Mouse (Mus musculus) monocyte, adult 2 months (primary cell): ENCODE data around the gene Mfap1b.
"Not testable (repeated sequence)": the region's sequence is repeated elsewhere in the genome, so short reads cannot be mapped to it uniquely, and the experiment has no call there.

Source experiments
- DNase-seq, 2 experiments: peaks; one replicate each; pipeline ENCODE4 v3.0.0; 2022; ENCODE audit warnings: low spot score in 2 of 2, low read depth in 1 of 2

The Mfap1b gene

DNA sequence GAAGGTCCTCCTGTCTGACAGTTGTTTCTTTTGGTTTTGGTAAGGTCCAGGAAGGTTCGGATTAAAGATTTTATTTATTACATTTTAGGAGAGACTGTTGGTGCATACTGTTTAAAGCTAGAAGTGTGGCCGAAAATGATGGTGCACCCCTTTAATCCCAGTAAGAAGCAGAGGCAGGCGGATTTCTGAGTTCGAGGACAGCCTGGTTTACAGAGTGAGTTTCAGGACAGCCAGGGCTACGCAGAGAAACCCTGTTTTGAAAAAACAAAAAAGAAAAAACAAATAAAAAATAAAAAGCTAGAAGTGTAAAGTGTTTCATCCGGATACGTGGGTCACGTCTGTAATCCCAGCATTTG lies 291 bp upstream of the Mfap1b start:
- DNase-seq, result no peak

DNA sequence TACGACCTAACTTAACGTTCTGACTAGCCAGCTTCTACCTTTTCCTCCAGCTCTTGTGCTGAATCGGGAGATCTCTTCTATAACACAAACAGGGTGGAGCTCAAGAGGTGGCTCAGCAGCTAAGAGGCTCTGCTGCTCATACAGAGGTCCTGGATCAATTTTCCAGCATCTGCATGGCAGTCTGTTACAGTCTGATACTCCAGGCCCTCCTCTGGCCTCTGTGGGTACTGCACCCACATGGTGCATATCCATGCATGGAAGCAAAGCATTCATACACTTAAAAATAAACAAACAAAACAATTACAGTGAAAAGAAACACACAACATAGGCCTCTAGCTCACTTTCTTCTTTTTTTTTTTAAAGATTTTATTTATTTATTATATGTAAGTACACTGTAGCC lies 1.1 kb downstream of the Mfap1b start:
- DNase-seq, result not testable (repeated sequence)

DNA sequence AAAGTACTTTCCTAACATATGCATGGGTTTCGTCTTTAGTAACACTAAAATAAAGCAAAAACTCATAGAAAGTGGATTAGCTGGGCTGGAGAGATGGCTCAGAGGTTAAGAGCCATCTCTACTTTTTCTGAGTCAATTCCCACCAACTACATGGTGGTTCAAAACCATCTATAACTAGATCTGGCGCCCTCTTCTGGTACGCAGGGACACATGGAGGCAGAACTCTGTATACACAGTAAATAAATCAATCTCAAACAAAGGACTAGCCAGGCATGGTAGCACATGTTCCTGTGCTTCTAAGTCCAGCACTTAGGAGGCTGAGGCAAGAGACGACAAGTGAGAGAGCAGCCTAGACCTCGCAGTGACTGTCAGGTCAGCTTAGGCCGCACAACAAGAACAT lies 4.9 kb downstream of the Mfap1b start:
- not testable (repeated sequence) for DNase-seq

DNA sequence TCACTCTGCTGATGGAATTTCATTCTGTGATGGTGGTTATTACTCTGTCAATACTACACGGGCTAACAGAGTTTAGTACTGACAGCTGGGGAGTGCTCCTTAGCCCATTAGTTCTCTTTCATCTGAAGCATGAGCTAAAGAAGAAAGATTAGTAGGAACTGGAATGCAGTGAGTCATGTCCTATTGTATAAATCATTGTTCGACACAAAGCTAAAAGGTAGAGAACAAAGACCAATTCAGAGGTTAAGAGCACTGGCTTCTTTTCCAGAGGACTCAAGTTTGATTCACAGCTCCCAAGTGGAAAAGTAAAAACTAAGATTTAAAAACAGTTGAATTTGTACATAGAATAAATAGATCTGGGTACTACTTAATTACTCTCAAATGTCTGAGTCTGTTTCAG lies 13.8 kb downstream of the Mfap1b start:
- DNase-seq, result no peak

DNA sequence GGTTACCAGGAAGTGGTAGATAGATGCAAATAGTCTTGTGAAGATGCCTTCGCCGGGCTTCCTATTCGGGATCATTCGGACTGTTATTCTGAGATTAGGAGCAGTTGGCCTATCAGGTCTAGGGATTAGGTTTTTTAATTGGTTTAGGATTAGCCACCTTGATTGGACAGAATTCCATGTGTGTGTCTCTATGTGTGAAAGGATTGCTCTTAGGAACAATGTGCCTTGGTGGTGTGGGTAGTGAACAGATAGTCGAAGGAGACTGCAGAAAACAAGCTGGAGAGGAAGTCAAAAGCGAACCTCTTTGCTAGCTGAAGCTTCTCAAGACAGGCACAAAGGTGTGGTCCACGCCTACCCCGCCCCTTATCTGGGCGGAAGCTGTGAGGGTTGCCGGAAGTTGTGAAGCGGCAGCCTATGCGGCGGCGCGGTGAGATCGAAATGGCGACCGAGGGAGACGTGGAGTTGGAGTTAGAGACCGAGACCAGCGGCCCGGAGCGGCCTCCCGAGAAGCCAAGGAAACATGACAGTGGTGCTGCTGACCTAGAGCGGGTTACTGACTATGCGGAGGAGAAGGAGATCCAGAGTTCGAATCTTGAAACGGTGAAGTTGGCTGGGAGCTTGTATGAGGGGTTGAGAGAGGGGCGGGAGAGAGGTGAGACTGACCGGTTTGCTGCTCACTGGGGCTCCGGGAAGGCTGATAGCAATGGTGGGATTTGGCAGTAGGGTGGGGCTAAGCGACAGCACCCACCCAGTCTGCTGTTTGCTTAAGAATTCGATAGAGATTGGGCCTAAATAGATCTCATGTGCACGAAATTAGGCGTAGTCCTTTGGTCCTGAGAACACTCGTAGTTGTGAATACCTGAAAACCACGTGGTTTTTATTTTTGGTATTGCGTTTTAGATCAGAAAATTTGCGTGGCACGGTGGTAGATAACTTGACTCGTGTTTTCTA lies 16.9 kb downstream of the Mfap1b start, which contains the start of gene Serinc4:
TSS of gene Serinc4 (minus strand) at position 90 of the 951 bp plus-strand sequence.
- DNase-seq, result peak; percentile 62 to 71

DNA sequence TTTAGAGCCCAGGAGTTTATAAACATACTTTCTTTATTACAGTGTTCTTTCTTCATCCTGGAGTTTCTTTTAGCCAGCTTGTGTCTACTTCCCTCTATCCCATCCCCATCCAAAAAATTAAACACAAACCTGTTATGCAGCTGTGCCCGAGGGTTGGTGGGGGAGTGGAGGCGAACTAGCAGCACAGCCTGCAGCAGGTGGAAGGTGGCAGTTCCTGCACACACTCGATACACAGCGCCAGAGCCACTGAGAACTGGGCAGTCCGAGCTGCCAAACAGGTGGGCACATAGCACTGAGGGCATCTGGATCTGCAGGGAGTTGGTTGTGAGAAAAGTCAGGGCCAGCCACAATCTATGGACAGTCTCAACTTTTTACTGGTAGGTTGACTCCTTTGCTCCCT lies 18.3 kb downstream of the Mfap1b start:
- DNase-seq, result no peak

DNA sequence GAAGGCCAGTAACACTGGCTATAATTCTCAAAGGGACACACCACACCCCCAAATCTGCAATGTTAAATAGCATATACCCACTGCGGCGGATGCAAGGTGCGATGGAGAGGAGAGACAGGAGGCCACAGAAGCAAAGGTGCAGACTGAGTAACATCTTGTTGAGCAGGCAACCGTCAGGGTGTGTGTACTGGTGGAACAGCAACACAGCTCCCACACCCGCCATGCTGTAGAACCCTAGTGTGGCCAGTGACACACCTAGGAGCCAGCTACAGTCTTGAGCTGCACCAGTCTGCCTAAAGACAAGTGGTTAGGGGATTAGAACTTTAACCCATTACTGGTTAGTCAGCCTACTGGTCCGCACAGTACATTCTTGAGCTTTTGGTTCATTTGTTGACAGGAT lies 19.9 kb downstream of the Mfap1b start:
- DNase-seq, result no peak

DNA sequence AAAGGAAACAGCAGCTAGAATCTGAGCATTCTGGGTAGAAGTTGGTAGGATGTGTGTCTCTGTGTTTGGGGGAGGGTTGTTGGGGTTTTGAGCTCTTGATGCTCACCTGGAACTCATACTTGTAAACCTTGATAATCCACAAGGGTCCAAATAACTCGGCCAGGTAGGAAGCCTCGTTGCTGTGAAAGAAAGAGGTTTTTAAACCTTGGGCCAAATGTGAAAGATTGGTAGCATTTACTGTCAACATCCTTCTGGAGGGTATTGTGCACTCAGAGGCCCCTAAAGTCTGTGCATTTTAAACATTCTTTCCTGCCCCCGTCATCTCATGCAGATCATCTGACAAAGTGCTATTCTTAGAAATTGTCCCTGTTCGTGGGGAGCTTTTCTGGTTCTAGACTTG lies 20.9 kb downstream of the Mfap1b start, which contains the start of gene Hypk:
TSS of gene Hypk (plus strand) at position 301 of the 400 bp plus-strand sequence.
- DNase-seq, result no peak

DNA sequence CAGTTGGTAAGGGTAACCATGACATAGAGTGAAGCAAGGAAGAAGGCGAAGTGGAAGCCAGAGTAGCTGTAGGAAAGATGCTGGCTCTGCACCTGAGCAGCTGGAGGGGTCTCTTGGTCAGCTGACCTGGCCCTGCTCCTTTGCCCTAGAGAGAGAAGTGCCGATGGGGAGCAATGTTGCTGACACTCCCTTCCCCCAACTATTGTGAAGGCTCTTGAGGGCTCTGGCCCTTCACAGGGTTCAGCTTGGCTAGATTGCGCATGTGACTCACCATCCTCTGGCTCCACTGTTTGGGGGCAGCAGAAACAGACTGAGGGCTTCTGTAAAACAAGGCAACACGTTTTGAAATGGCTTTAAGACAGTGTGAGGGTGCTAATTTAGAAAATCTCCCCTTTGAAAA lies 21.5 kb downstream of the Mfap1b start:
- DNase-seq, result no peak

DNA sequence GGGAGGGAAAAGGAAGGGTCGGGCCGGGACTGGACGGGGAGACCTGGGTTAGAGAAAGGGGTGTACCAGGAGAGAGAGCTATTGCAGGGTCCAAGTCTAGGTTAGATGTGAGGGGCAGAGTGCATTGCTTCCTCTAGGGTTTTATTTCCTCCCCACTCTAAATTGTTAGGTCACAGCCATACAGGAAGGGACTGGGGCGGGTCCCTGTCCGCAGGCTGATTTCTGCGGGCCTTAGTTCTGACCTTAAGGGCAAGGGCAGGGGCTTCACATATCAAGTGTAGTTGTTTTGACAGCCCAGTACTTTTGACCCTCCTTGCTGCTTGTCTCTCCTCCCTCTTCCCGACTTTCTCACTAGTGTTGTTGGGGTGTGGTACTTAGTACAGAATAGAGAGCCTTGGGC lies 23.8 kb downstream of the Mfap1b start:
- no peak for DNase-seq

DNA sequence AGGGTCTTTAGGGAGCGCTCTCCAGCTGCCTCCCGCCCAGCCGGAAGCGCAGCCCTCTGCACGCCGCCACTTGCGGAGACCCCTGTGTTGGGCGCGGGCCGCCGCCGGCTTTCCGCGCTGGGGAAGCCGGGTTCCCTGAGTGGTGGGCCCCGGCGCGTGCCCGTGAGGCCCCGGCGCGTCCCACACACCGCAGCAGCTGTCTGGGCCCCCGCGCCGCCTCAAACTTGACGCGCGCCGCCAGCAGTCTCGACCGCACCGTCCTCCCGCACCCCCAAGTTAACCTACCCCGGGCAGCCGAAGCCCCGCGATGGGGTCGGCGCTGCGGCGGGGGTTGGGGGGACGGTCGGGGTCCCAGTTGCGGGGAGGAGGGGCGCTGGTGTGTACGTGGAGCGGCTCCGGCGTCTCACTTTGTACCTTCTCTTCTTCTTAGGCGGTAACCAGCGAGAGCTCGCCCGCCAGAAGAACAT lies 24.3 kb downstream of the Mfap1b start:
- DNase-seq, result no peak

DNA sequence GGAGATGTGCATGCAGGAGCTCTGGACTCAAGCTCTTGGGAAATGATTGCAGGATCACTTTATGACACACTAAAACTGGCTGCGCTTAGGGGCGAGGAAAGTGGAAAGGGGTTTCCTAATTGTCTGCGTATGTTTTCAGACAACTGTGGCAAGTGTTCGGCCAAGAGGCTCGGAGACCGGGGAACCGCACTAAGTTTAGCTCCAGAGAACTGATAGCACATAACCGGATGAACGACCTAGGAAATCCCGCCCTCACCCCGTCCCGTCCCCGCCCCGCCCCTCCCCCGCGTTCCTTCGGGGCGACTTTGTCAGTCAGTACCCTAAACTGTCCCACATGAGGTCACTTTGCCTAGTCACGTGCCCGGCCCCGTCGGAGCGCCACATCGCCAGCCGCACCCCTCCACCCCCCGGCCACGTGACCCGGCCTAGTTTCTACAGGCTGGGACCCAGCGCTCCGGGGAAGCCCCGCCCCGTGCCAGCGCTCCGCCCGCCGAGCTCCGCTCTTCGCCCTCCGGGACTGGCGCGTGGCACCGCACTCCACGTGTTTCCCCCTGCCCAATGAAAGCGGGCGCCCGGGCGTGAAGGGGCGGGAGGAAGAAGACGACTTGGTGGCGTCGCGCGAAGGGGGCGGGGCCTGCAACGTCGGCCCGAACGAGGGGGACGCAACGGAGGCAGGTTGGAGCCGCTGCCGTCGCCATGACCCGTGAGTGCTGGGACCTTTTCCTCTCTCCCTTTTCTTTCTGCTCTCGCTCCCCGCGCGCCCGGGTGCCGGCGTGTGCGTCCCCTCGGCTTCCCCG lies 24.9 kb downstream of the Mfap1b start, which contains the start of gene Serf2:
TSS of gene Serf2 (plus strand) at position 457 of the 797 bp plus-strand sequence.
- DNase-seq, result peak; percentile 99 to 100

DNA sequence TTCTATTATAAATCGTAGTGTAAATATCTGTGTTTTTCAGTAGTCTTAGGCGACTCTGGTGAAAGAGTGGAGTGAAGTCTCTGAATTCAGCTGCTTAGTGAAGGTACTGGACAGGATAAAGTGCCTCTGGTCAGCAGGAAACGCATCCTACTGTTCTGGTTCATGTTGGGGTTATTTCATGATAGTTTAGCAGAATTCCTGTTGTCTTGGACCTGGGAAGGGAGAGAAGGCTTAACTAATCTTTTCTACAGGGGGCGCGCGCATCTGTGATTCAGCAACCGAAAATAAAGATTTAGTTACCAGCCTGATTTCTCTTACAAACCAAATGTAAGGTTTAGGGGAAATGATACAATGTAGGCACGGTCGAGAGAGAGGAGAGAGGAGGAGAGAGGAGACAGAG lies 25.7 kb downstream of the Mfap1b start:
- no peak for DNase-seq

DNA sequence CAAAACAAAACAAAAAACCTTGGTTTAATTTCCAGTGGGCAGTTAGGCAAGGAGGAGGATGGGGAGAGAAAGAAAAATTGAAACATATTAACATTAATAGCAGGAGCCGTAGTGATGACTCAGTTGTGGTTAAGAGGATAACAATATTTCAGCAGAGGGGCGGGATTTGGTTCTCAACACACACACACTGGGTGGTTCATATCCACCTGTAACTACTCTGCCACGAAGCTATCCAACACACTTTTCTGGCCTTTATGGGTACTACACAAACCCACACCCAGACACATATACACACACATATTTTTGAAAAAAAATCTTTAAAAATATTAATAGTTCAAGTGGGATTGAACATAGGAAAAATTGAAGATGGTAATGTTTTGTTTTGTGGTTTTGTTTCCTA lies 26.9 kb downstream of the Mfap1b start:
- DNase-seq, result no peak

DNA sequence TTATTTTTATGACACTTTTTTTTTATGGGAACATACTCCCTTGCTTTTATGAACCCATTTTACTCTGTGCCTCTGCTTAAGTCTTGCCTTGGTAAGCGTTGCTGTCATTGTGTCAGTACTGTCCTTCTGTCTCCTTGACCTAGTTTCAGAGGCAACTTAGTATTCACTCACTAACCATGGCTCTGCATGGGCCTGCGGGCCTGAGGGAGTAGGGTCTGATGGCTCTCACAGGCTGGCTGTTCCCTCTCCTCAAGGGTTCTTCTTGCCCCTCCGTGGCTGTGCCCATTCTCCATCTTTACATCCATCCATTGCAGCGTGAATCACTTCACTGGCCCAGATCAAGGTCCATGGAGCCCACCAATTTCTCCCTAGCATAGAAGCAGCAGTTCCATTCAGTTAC lies 27.4 kb downstream of the Mfap1b start:
- no peak for DNase-seq

DNA sequence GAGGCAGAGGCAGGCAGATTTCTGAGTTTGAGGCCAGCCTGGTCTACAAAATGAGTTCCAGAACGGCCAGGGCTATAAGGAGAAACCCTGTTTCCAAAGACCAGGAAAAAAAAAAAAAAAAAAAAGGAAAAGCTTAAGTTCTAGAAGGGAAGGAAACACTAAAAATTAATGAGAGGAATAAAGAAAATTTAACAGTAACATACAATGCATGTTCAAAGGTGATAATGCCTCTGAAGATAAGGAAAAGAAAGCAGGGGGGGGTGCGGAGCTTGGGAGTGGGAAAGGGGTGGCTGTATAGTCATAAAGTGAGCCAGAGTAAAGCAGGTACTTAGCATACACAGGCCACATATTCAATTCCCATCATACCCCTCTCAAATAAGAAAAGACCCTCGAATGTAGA lies 28.8 kb downstream of the Mfap1b start:
- no peak for DNase-seq

DNA sequence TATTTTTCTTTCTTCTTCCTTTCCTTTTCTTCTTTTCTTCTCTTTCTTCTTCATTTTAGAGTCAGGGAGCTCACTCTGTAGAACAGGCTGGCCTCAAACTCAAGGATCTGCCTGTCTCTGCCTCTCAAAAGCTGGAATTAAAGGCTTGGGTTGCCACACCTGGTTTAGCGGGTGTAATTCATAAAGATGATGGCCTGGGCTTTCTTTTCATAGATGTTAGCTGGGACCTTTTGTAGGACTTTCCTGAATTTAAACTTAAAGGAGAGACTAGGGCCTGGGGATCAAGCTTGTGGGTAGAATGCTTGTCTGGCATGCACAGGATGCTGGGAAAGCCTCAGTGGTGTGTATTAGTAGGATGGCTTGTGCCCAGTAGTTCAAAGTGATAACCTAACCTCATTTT lies 29.7 kb downstream of the Mfap1b start, which contains the start of gene Ell3:
TSS of gene Ell3 (minus strand) at position 101 of the 400 bp plus-strand sequence.
- no peak for DNase-seq

DNA sequence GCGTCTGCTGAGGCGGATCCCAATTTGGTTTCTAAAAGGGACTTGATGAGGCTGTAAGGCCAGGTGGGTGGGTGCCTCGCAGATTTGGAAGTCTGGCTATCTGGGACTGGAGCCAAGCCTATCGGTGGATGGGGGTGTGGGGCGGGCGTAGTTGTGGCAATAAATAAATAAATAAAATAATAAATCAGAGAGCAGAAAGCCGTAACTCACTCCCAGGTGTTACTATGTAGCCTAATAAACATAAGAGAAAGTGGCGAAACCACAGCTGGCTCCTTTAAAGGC lies 30.9 kb downstream of the Mfap1b start:
- DNase-seq, result no peak

DNA sequence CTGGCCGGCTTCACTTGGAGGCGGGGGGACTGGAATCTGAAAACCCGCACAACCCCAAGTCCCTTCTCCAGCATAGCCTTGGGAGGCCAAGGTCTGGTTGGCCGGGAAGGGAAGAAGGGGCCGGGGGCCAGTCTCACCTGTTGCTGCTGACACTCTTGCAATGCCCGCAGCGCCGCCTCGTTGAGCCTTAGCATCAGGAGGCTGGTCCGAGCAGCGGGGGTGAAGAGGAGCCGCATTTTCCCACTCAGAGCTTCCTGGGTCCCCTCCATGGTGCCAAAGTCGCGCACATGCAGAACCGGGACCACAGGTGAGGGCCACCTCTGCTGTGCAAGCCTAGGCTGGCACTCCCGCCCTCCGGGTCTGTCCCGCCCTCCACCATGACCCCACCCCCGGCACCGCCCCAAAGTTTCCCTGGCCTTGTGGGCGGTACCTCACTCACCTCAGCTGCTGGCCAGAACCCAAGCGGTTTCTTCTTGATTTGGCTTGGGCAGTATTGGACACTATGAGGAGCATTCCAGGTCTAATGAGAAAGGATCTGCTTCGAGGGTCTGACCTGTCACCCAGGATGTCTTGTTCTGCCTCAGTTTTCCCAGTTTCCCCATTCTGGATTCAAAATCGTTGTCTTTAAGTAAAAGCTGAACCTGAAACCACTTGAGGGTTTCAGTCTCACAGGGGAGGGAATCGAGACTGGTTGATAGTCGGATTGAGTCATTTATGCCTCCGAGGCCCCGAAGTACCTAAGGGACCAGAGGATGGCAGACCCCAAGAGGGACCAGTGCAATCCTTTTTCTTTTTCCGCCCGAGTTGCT lies 31.4 kb downstream of the Mfap1b start:
- peak in 1 of 2 experiments; percentile 12 for DNase-seq

DNA sequence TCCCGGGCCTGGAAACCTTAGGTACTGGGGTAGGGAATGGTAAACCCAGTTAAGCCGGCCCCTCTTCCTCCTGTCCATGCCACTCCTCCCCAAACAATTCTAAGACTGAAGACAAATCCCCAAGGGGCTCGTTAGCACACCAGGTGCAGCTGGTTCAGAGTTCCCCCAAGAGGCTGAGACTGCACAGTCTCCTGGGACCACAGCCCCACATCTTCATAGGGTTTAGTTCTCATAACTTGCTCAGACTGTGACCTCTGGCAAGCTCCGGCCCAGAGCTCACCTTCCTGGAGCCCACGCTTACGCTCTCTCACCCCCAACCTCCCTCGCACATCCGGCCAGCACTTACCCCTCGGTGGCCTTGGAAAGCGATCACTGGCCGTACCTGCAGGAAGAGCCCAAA lies 32.1 kb downstream of the Mfap1b start:
- no peak for DNase-seq
